Mouse (Mus musculus): ENCODE measurements around the gene Trappc5. TPM values are rescaled to one million over a fixed set of nuclear protein-coding genes. Genes with fewer than 3 reads are reported as not detected.

The Trappc5 gene
- total and polyA plus RNA-seq, 2 experiments: 15.3 to 22.5 TPM

DNA sequence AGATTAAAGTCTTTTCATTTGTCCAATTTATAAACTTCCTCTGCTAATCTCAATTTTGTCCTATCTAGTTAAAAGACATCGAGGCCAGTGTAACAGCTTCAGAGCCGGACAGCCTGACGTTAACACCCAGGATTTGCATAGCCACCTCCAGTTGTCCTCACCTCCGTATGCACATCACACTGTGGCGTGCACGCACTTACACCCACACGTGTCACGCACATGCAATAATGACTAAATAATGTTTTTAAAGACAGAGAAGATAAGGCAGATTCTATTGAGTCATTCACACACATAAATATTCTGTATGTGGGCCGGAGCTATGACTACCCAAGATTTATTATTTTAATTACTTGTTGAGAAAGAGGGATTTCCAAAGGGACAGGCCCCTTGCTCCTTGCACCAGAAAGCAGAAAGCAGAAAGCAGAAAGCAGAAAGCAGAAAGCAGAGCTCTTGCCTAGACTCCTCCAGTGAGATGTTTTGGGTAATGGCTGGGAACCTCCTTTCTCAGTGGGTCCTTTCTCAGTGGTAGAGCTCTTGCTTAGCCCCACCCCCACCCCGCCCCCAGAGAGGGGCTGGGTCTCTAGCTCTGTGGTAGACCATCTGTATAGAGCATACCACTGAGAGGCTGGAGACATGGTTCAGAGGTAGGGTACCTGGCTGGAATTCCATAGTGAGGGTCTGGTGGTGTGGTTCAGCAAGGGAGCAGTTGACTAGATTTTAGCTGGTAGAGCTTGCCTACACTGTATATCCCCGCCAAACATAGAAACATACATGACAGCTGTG is 21.2 kb upstream of the Trappc5 start:
- no peak overlapping the region for H3K4me3 ChIP-seq (ENCODE audit: insufficient read depth, low read depth, low read length)
- H3K27me3 ChIP-seq (ENCODE audit: control insufficient read depth, insufficient read depth, low read length): no peaks in the 10 kb centered on the region; the same call in 1 of the 2 replicates
- 67% methylated on average over 11 of the region's 11 CpGs for WGBS
- H3K36me3 ChIP-seq (ENCODE audit: control insufficient read depth, insufficient read depth, low read length): no peaks in the 10 kb centered on the region
- no peaks in the 10 kb centered on the region for H3K4me1 ChIP-seq (ENCODE audit: control insufficient read depth, insufficient read depth, low read length)
- H3K9ac ChIP-seq (ENCODE audit: low read depth, low read length): no peak overlapping the region
- H3K27ac ChIP-seq (replicated peaks; ENCODE audit: insufficient read depth, low read depth, low read length): no peak overlapping the region
- no peaks in the 10 kb centered on the region for H3K79me2 ChIP-seq (ENCODE audit: control insufficient read depth, insufficient read depth, low read length)
- TF ChIP-seq CTCF (IDR thresholded peaks at IDR 0.05; ENCODE audit: low read depth, low read length) (no peak), POLR2A (IDR thresholded peaks at IDR 0.05; ENCODE audit: extremely low read depth, insufficient read depth, low read length) (no peak)
- no peak for DNase-seq (ENCODE audit: extremely low read depth, low read depth, low spot score)

DNA sequence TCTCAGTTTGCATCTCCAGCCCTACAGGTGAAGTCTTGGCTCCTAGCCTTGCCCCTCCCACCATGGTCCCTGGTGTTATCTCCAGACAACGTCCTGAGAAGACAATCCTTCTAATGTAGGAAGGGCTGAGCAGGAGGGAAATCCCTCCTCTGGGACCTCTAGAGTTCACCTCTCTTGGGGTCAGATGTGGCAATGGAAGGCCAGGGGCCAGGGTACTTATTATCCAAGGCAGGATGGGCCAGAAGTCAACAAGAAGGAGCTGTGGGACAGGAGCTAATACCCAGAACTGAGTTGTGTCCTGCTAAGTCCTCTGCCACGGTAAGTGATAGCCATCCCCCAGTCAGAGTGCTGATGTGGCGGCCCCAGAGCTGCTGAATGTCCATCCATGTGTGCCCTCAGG is 20.6 kb upstream of the Trappc5 start, which contains the start of gene Retn:
Gene Retn (plus strand): TSS at position 245 of the 400 bp plus-strand sequence.
- Histone ChIP-seq H3K4me1 (ENCODE audit: control insufficient read depth, insufficient read depth, low read length) (no peaks in the 10 kb centered on the region), H3K79me2 (ENCODE audit: control insufficient read depth, insufficient read depth, low read length) (no peaks in the 10 kb centered on the region), H3K27me3 (ENCODE audit: control insufficient read depth, insufficient read depth, low read length) (no peaks in the 10 kb centered on the region; the same call in 1 of the 2 replicates), H3K27ac (replicated peaks; ENCODE audit: insufficient read depth, low read depth, low read length) (no peak within 1 kb of the TSS), H3K9ac (ENCODE audit: low read depth, low read length) (no peak within 1 kb of the TSS), H3K36me3 (ENCODE audit: control insufficient read depth, insufficient read depth, low read length) (no peaks in the 10 kb centered on the region), H3K4me3 (ENCODE audit: insufficient read depth, low read depth, low read length) (no peak within 1 kb of the TSS)
- WGBS: 73% methylated on average over 3 of the region's 3 CpGs
- TF ChIP-seq POLR2A (IDR thresholded peaks at IDR 0.05; ENCODE audit: extremely low read depth, insufficient read depth, low read length) (no peak), CTCF (IDR thresholded peaks at IDR 0.05; ENCODE audit: low read depth, low read length) (no peak)
- DNase-seq (ENCODE audit: extremely low read depth, low read depth, low spot score): no peak

DNA sequence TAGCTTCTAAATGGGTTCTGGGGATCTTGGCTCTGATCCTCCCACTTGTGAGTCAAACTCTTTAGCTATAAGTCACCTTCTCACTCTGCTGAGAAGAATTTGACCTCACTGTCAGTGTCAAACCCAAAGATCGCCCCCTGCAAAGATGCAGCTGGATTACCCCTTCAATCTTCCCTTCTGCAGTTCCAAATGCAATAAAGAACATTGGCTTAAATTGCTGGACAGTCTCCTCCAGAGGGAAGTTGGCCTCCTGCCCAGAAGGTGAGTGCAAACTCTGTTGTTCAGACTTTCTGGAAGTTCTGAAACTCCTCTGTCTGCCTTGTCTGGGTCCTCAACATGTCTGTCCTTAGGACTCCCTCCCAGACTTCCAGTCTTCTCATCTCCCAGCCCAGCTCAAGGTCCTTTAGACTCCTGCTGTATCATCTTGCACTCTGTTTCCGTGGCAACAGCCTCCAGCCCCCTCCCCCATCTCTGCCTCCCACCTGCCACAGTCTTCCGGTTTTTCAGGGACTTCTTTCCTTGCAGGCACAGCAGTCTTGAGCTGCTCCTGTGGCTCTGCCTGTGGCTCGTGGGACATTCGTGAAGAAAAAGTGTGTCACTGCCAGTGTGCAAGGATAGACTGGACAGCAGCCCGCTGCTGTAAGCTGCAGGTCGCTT is 19.2 kb upstream of the Trappc5 start:
- no peak overlapping the region for H3K27ac ChIP-seq (replicated peaks; ENCODE audit: insufficient read depth, low read depth, low read length)
- no peaks in the 10 kb centered on the region for H3K36me3 ChIP-seq (ENCODE audit: control insufficient read depth, insufficient read depth, low read length)
- 41% methylated on average over 7 of the region's 7 CpGs for WGBS
- no peak for DNase-seq (ENCODE audit: extremely low read depth, low read depth, low spot score)
- H3K27me3 ChIP-seq (ENCODE audit: control insufficient read depth, insufficient read depth, low read length): no peaks in the 10 kb centered on the region
- H3K4me1 ChIP-seq (ENCODE audit: control insufficient read depth, insufficient read depth, low read length): no peaks in the 10 kb centered on the region
- H3K79me2 ChIP-seq (ENCODE audit: control insufficient read depth, insufficient read depth, low read length): no peaks in the 10 kb centered on the region
- TF ChIP-seq CTCF (IDR thresholded peaks at IDR 0.05; ENCODE audit: low read depth, low read length) (no peak), POLR2A (IDR thresholded peaks at IDR 0.05; ENCODE audit: extremely low read depth, insufficient read depth, low read length) (no peak)
- H3K4me3 ChIP-seq (ENCODE audit: insufficient read depth, low read depth, low read length): no peak overlapping the region
- no peak overlapping the region for H3K9ac ChIP-seq (ENCODE audit: low read depth, low read length)

DNA sequence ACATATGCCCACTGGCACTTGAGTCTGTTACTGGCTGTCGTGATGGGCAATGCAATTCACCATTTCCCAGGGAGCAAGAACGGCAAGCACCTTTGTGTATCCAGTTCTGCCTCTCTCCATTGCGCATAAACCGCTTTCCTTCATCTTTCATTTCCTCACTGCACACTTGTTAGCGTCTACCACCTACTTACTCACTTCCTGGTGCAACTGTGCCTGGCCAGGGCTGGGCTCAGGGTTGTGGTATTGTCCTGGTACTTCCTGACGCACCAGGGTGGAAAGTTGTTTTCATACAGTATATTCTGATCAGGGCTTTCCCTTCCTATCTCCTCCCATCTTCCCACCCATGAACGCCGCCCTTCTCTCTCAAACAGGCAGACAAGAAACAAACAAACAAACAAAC is 15.2 kb upstream of the Trappc5 start:
- Histone ChIP-seq H3K27me3 (ENCODE audit: control insufficient read depth, insufficient read depth, low read length) (no peaks in the 10 kb centered on the region), H3K4me3 (ENCODE audit: insufficient read depth, low read depth, low read length) (no peak overlapping the region), H3K79me2 (ENCODE audit: control insufficient read depth, insufficient read depth, low read length) (no peaks in the 10 kb centered on the region), H3K4me1 (ENCODE audit: control insufficient read depth, insufficient read depth, low read length) (no peaks in the 10 kb centered on the region), H3K36me3 (ENCODE audit: control insufficient read depth, insufficient read depth, low read length) (no peaks in the 10 kb centered on the region), H3K9ac (ENCODE audit: low read depth, low read length) (no peak overlapping the region), H3K27ac (replicated peaks; ENCODE audit: insufficient read depth, low read depth, low read length) (no peak overlapping the region)
- no peak for DNase-seq (ENCODE audit: extremely low read depth, low read depth, low spot score)
- TF ChIP-seq CTCF (IDR thresholded peaks at IDR 0.05; ENCODE audit: low read depth, low read length): no peak
- TF ChIP-seq POLR2A (IDR thresholded peaks at IDR 0.05; ENCODE audit: extremely low read depth, insufficient read depth, low read length): no peak
- 72% methylated on average over 8 of the region's 8 CpGs for WGBS

DNA sequence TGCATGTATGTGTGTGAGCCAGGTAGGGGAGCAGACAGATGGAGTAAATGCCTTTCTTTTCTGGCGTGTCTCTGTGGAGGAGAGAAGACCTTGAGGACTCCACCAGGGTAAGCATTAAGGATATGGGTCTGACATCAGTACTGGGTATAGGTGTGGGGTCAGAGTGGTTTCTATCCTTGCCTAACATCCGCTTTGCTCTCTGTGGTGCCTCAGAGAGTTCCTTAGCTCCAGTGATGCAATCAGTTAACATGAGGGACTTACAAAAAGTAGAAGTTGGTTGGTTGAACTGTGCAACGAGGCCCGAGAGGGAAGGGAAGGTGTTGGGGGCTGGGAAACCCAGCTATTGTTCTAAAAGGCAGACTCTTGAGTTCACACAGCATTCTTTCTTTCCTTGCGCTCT is 11.7 kb upstream of the Trappc5 start:
- Histone ChIP-seq H3K36me3 (ENCODE audit: control insufficient read depth, insufficient read depth, low read length) (no peaks in the 10 kb centered on the region), H3K27ac (replicated peaks; ENCODE audit: insufficient read depth, low read depth, low read length) (no peak overlapping the region), H3K79me2 (ENCODE audit: control insufficient read depth, insufficient read depth, low read length) (no peaks in the 10 kb centered on the region), H3K27me3 (ENCODE audit: control insufficient read depth, insufficient read depth, low read length) (no peaks in the 10 kb centered on the region), H3K9ac (ENCODE audit: low read depth, low read length) (no peak overlapping the region), H3K4me3 (ENCODE audit: insufficient read depth, low read depth, low read length) (no peak overlapping the region), H3K4me1 (ENCODE audit: control insufficient read depth, insufficient read depth, low read length) (no peaks in the 10 kb centered on the region)
- no peak for DNase-seq (ENCODE audit: extremely low read depth, low read depth, low spot score)
- TF ChIP-seq CTCF (IDR thresholded peaks at IDR 0.05; ENCODE audit: low read depth, low read length): no peak
- TF ChIP-seq POLR2A (IDR thresholded peaks at IDR 0.05; ENCODE audit: extremely low read depth, insufficient read depth, low read length): no peak
- WGBS: 52% methylated on average over 5 of the region's 5 CpGs

DNA sequence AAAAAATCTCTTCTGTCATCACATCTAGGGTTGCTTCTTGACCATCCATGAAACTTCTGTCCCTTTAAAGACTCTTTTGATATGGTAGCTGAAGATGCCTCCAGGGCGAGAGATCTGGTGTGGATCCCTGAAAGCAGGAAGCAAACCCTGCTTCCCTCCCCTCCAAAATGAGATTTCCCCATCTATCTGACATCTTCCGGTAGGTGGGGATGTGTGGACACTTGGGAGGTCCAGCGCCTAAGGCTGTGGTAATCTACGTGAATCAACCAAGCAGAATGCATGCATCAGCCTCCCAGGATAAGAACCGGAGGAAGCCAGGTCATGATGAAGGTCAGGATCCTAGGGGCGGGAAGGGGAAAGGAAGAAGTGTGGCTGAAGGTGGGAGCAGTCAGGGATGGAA is 10.6 kb upstream of the Trappc5 start, which contains the start of gene Mcemp1:
Gene Mcemp1 (plus strand): TSS at position 248 of the 400 bp plus-strand sequence.
- no peak for DNase-seq (ENCODE audit: extremely low read depth, low read depth, low spot score)
- H3K27me3 ChIP-seq (ENCODE audit: control insufficient read depth, insufficient read depth, low read length): no peaks in the 10 kb centered on the region
- H3K4me3 ChIP-seq (ENCODE audit: insufficient read depth, low read depth, low read length): no peak within 1 kb of the TSS
- H3K4me1 ChIP-seq (ENCODE audit: control insufficient read depth, insufficient read depth, low read length): no peaks in the 10 kb centered on the region
- no peak within 1 kb of the TSS for H3K9ac ChIP-seq (ENCODE audit: low read depth, low read length)
- TF ChIP-seq POLR2A (IDR thresholded peaks at IDR 0.05; ENCODE audit: extremely low read depth, insufficient read depth, low read length): no peak
- TF ChIP-seq CTCF (IDR thresholded peaks at IDR 0.05; ENCODE audit: low read depth, low read length): no peak
- H3K27ac ChIP-seq (replicated peaks; ENCODE audit: insufficient read depth, low read depth, low read length): no peak within 1 kb of the TSS
- no peaks in the 10 kb centered on the region for H3K36me3 ChIP-seq (ENCODE audit: control insufficient read depth, insufficient read depth, low read length)
- 70% methylated on average over 6 of the region's 6 CpGs for WGBS
- no peaks in the 10 kb centered on the region for H3K79me2 ChIP-seq (ENCODE audit: control insufficient read depth, insufficient read depth, low read length)
